Mouse (Mus musculus) midbrain, embryonic 12.5 days (tissue): Measurements from ENCODE around the gene Psmc6. TPM values are rescaled to one million over a fixed set of nuclear protein-coding genes. Genes with fewer than 3 reads are reported as not detected.
A peak's percentile ranks its signal among the peaks of the same experiment; 100 is the strongest.

Experiments used
- ATAC-seq: fragments of 200-750 bp; cut with Nextera tagmentation; 2 replicates; pipeline ENCODE4 v1.8.0; 2017; ENCODE audit warnings: low read depth, moderate TSS enrichment, moderate library complexity; ENCODE audit not compliant: low FRiP score
- H3K27ac ChIP-seq: fragments of 300-500 bp; sonication (generic); replicated peaks from 2 replicates; pipeline ENCODE4 v1.5.1; 2016; ENCODE audit warnings: mild to moderate bottlenecking
- H3K27me3 ChIP-seq: fragments of 300-500 bp; sonication (generic); 2 replicates; pipeline ENCODE4 v1.6.1; 2016; ENCODE audit warnings: mild to moderate bottlenecking
- H3K36me3 ChIP-seq: fragments of 300-500 bp; sonication (generic); 2 replicates; pipeline ENCODE4 v1.6.1; 2016
- H3K4me1 ChIP-seq: fragments of 300-500 bp; sonication (generic); 2 replicates; pipeline ENCODE4 v1.6.1; 2016
- H3K4me2 ChIP-seq: fragments of 300-500 bp; sonication (generic); replicated peaks from 2 replicates; pipeline ENCODE4 v1.6.1; 2016; ENCODE audit warnings: mild to moderate bottlenecking, moderate library complexity
- H3K4me3 ChIP-seq: fragments of 300-500 bp; sonication (generic); 2 replicates; pipeline ENCODE4 v1.5.1; 2016; ENCODE audit warnings: mild to moderate bottlenecking
- H3K9ac ChIP-seq: fragments of 300-500 bp; sonication (generic); replicated peaks from 2 replicates; pipeline ENCODE4 v1.6.1; 2016; ENCODE audit warnings: mild to moderate bottlenecking, moderate library complexity
- H3K9me3 ChIP-seq: fragments of 300-500 bp; sonication (generic); 2 replicates; pipeline ENCODE4 v1.6.1; 2016; ENCODE audit warnings: mild to moderate bottlenecking
- WGBS: fragments of 180-500 bp; shearing (Covaris S2); methylation state at CpG from one replicate; pipeline ENCODE4 v1.1.7; 2016; 5-methylcytosine and 5-hydroxymethylcytosine counted together
- polyA plus RNA-seq: library from polyadenylated mRNA; unstranded; fragments of >200 nt; fragmentation: Nextera tagmentation; extraction: Ambion mirVana; gene quantifications from 2 replicates; pipeline ENCODE4 v1.2.1, GENCODE M21; 2016

Psmc6 gene
- polyA plus RNA-seq, 1 experiment from 2014 or later, result 210 TPM

- Histone ChIP-seq H3K9me3 (no peaks in the 10 kb centered on the region), H3K4me2 (peak within 1 kb of the TSS; percentile 74), H3K27ac (peak within 1 kb of the TSS; percentile 88), H3K4me1 (peaks cover 7% of the 10 kb centered on the region), H3K36me3 (no peaks in the 10 kb centered on the region), H3K9ac (peak within 1 kb of the TSS; percentile 92), H3K4me3 (peak within 1 kb of the TSS; percentile 89), H3K27me3 (0 out of 2 replicates have a peak, but pooled peaks cover 4% of the 10 kb centered on the region)
- peak; percentile 97 for ATAC-seq
- WGBS, result 3% methylated on average over 43 of the region's 74 CpGs
These were observed 11.0 kb upstream of the Psmc6 start, which contains the start of gene Ero1l for GRCm38 (mm10) chr14:45318426-45319236. TSS of gene Ero1l (minus strand) at chr14:45318771.

DNA sequence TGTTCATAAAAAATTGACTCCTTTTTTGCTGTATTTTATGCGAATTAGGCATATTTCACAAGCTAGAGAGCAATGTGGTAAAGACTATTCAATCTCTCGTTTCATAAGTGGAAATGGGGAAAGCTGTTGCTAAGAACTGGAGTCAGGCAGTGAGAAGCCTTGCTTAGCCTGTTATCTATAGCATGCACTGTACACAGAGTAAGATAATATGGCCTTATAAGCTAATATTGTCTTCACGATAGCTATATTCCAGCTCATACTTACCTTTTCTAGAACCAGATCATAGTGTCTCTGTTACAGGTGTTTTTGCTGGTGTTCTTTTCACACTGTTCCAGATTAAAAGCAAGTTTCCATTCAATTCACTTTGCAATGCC is 10.4 kb upstream of the Psmc6 start:
- Histone ChIP-seq H3K27me3 (0 out of 2 replicates have a peak, but pooled peaks cover 4% of the 10 kb centered on the region), H3K9ac (no peak overlapping the region), H3K36me3 (no peaks in the 10 kb centered on the region), H3K9me3 (no peaks in the 10 kb centered on the region), H3K4me2 (peak overlapping the region; percentile 74), H3K4me1 (peaks cover 7% of the 10 kb centered on the region), H3K27ac (peak overlapping the region; percentile 88; the same call in 1 of the 2 replicates), H3K4me3 (no peak overlapping the region)
- WGBS, result 69% methylated on average over 3 of the region's 3 CpGs
- ATAC-seq, result no peak

DNA sequence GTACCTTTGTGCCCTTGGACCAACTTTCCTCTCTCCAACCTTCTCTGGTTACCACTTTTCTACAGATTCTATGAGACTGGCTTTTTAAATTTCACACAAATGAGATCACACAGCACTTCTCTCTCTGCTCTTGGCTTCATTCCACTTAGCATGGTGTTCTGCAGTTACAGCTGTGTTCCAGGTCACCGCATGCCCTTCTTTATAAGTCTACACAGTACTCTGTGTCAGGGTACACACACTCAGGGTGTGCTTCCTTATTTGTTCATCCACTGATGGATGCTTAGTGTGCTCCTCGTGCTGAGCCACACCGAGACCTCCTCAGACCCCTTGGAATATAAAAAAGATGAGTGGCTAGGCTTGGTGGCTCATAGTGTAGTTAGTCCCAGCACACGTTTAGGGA is 9.5 kb upstream of the Psmc6 start:
- Histone ChIP-seq H3K4me3 (no peak overlapping the region), H3K27ac (no peak overlapping the region), H3K27me3 (0 out of 2 replicates have a peak, but pooled peaks cover 4% of the 10 kb centered on the region), H3K9ac (no peak overlapping the region), H3K36me3 (no peaks in the 10 kb centered on the region), H3K9me3 (no peaks in the 10 kb centered on the region), H3K4me2 (no peak overlapping the region), H3K4me1 (peaks cover 7% of the 10 kb centered on the region)
- no peak for ATAC-seq
- WGBS, result 84% methylated on average over 4 of the region's 4 CpGs

DNA sequence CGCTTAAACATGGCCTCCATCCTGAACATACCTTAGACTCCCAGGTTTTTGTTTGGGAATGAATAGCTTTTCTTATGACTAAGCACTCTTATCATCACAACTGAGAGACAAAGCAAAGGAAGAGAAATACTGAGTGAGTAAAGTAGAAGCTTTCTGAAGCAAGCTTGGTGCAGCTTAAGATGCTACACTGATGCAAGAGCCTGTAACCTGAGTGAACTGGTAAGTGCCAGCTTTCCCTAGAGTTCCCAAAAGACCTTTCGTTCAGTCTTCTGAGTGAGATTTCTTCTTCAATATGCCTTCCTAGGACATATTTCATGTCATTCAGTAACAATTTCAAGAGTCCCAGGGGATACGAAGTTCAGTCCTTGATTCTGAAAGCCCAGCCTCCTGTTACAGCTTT is 8.5 kb upstream of the Psmc6 start:
- no peak for ATAC-seq
- no peaks in the 10 kb centered on the region for H3K36me3 ChIP-seq
- H3K27me3 ChIP-seq, result 0 out of 2 replicates have a peak, but pooled peaks cover 4% of the 10 kb centered on the region
- H3K4me1 ChIP-seq, result peaks cover 10% of the 10 kb centered on the region
- H3K27ac ChIP-seq, result no peak overlapping the region
- 86% methylated on average over 3 of the region's 3 CpGs for WGBS
- H3K9me3 ChIP-seq, result no peaks in the 10 kb centered on the region
- H3K9ac ChIP-seq, result no peak overlapping the region
- H3K4me3 ChIP-seq, result no peak overlapping the region
- no peak overlapping the region for H3K4me2 ChIP-seq

DNA sequence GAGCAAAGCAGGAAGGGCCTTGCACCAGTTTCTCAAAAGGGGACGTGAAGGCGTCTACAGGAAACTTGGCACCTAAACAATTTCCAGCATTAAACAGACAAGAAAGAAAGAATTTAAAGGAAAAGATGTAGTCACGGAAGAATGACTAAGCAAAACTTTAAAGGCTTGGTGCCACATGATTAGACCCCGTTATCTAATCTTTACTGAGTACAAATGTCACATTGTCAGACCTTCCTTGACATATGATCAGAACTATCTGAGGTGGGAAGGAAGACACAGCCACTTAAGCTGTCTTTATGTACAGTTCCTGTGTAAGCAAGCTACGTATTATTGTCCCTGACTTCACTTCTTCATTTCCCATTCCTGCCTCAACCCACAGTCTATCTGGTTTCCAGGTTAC is 8.0 kb upstream of the Psmc6 start:
- Histone ChIP-seq H3K4me3 (no peak overlapping the region), H3K36me3 (no peaks in the 10 kb centered on the region), H3K27ac (no peak overlapping the region), H3K27me3 (0 out of 2 replicates have a peak, but pooled peaks cover 4% of the 10 kb centered on the region), H3K4me1 (peaks cover 10% of the 10 kb centered on the region), H3K4me2 (no peak overlapping the region), H3K9me3 (no peaks in the 10 kb centered on the region), H3K9ac (no peak overlapping the region)
- WGBS, result 84% methylated on average over 5 of the region's 5 CpGs
- ATAC-seq, result no peak

DNA sequence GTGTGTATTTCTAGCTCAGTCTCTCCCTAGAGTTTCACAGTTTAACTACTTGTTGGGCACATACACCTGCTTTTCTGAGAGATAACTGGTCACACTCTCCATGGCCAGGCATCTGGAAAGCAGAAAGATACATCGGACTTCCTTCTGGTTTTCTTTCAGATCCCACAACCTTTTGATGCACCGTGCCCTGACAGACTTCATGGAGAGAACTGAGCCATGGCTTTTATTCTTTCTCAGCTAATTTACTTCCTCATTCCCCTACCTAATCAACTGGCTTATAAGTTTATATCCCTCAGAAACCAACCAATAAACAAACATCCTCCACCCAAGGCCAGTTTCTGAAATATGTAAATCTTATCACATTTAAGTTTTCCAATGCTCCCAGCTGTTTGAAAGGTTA is 7.1 kb upstream of the Psmc6 start:
- H3K27me3 ChIP-seq, result 0 out of 2 replicates have a peak, but pooled peaks cover 4% of the 10 kb centered on the region
- no peak overlapping the region for H3K27ac ChIP-seq
- peaks cover 5% of the 10 kb centered on the region for H3K4me1 ChIP-seq
- WGBS, result 94% methylated on average over 2 of the region's 2 CpGs
- no peaks in the 10 kb centered on the region for H3K36me3 ChIP-seq
- ATAC-seq, result no peak
- H3K4me2 ChIP-seq, result no peak overlapping the region
- H3K9me3 ChIP-seq, result no peaks in the 10 kb centered on the region
- no peak overlapping the region for H3K4me3 ChIP-seq
- H3K9ac ChIP-seq, result no peak overlapping the region

DNA sequence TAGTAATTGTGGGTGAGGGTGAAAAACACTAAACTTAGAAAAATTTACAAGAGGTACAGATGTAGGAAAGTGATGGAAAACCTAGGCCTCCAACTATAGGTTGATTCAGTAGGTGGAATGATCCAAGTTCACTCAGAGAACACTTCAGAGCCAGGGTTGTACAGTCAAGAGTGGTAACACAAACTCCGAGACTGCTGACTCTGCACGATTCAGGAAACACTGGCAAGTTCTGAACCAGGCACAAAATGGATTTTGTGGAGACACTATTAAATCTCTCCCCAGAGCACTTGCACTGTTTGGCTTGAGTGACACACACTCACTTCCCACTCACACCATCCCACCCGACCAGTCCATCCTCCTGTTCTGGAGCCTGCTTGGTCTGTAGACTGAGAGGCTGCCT is 6.3 kb upstream of the Psmc6 start:
- 0 out of 2 replicates have a peak, but pooled peaks cover 4% of the 10 kb centered on the region for H3K27me3 ChIP-seq
- WGBS, result 86% methylated on average over 3 of the region's 3 CpGs
- peaks cover 3% of the 10 kb centered on the region; the same call in 1 of the 2 replicates for H3K4me1 ChIP-seq
- no peak overlapping the region for H3K4me3 ChIP-seq
- H3K27ac ChIP-seq, result no peak overlapping the region
- H3K9me3 ChIP-seq, result no peaks in the 10 kb centered on the region
- no peaks in the 10 kb centered on the region for H3K36me3 ChIP-seq
- H3K4me2 ChIP-seq, result no peak overlapping the region
- no peak overlapping the region for H3K9ac ChIP-seq
- ATAC-seq, result no peak

DNA sequence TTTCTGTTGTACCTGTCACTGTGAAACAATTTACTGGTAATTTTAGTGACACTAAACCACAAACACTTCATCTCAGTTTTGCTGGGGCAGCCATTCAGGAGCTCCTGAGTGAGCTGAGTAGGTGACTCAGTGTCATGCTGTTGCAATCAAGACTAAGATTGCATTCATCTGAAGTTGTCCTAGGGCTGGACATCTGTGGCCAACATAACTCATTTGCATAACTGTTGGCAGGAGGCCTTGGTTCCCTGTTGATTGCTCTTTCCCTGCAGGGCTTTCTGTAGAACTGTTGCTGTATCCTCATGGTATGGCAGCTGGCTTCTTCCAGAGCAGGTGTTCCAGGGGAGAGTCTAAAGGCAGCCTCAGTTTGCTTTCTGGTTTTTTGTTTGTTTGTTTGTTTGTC is 4.1 kb upstream of the Psmc6 start:
- Histone ChIP-seq H3K27me3 (no peaks in the 10 kb centered on the region), H3K36me3 (no peaks in the 10 kb centered on the region), H3K4me2 (no peak overlapping the region), H3K9ac (no peak overlapping the region), H3K4me3 (no peak overlapping the region), H3K4me1 (peaks cover 3% of the 10 kb centered on the region; the same call in 1 of the 2 replicates), H3K27ac (no peak overlapping the region), H3K9me3 (no peaks in the 10 kb centered on the region)
- no peak for ATAC-seq

- WGBS, result 91% methylated on average over 4 of the region's 4 CpGs
- H3K9me3 ChIP-seq, result no peaks in the 10 kb centered on the region
These were observed 1.4 kb upstream of the Psmc6 start for GRCm38 (mm10) chr14:45328072-45328713.

DNA sequence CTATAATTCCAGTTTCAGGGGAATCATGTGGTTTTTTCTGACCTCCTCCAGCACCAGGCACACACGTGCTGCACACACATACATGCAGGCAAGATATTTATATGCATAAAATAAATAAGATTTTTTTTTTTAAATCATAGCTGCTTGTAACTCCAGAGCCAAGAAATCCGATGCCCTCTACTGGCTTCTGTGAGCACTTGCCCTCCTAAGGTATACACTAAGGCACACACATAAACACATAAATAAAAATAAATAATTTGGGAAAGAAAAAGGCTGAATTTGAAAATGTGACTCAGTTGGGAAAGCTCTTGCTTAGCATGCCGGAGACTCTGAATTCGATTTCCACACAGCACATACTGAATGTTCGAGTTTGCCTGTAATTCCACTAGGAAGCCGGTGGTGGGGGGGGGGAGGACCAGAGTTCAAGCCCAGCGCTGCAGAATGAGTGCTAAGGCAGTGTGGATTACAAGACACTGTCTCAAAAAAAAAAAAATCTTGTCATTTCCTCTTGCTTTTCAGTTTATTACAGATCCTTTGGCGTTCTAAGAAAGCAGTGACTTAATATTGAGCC is 485 bp upstream of the Psmc6 start:
- peaks cover 14% of the 10 kb centered on the region for H3K36me3 ChIP-seq
- peaks cover 14% of the 10 kb centered on the region for H3K4me1 ChIP-seq
- peak; percentile 24 for ATAC-seq
- peak overlapping the region; percentile 65 for H3K4me2 ChIP-seq
- 0 out of 2 replicates have a peak overlapping the region, but pooled peaks have one; percentile 24 for H3K9ac ChIP-seq
- WGBS, result 16% methylated on average over 8 of the region's 8 CpGs
- no peaks in the 10 kb centered on the region for H3K27me3 ChIP-seq
- H3K4me3 ChIP-seq, result peak overlapping the region; percentile 78
- H3K9me3 ChIP-seq, result no peaks in the 10 kb centered on the region
- 0 out of 2 replicates have a peak overlapping the region, but pooled peaks have one; percentile 32 for H3K27ac ChIP-seq

More at GRCm38 (mm10) chr14:45328072-45328713, 1.4 kb upstream of the Psmc6 start:
- Histone ChIP-seq H3K4me1 (peaks cover 14% of the 10 kb centered on the region), H3K27me3 (no peaks in the 10 kb centered on the region), H3K36me3 (peaks cover 10% of the 10 kb centered on the region), H3K4me3 (no peak overlapping the region), H3K4me2 (no peak overlapping the region), H3K27ac (no peak overlapping the region), H3K9ac (no peak overlapping the region)
- ATAC-seq, result no peak

- ATAC-seq, result peak; percentile 99
- peaks cover 9% of the 10 kb centered on the region for H3K4me1 ChIP-seq
- H3K4me3 ChIP-seq, result peak within 1 kb of the TSS; percentile 77
- no peaks in the 10 kb centered on the region for H3K9me3 ChIP-seq
- peaks cover 21% of the 10 kb centered on the region for H3K36me3 ChIP-seq
- H3K27ac ChIP-seq, result peak within 1 kb of the TSS; percentile 77
- H3K9ac ChIP-seq, result peak within 1 kb of the TSS; percentile 77
- H3K4me2 ChIP-seq, result peak within 1 kb of the TSS; percentile 75
- WGBS, result under 1% methylated on average over 71 of the region's 93 CpGs
- no peaks in the 10 kb centered on the region for H3K27me3 ChIP-seq
These were observed 21.6 kb downstream of the Psmc6 start, which contains the start of gene Styx for GRCm38 (mm10) chr14:45350931-45351859. TSS of gene Styx (plus strand) at chr14:45351093.
